Mouse (Mus musculus): ENCODE measurements around the gene Fbf1. TPM values are rescaled to one million over a fixed set of nuclear protein-coding genes. Genes with fewer than 3 reads are reported as not detected.
"Not testable (repeated sequence)": the region's sequence is repeated elsewhere in the genome, so short reads cannot be mapped to it uniquely, and the experiment has no call there.

Fbf1 gene
- polyA plus RNA-seq, 1 experiment from 2014 or later, result 32.1 TPM

DNA sequence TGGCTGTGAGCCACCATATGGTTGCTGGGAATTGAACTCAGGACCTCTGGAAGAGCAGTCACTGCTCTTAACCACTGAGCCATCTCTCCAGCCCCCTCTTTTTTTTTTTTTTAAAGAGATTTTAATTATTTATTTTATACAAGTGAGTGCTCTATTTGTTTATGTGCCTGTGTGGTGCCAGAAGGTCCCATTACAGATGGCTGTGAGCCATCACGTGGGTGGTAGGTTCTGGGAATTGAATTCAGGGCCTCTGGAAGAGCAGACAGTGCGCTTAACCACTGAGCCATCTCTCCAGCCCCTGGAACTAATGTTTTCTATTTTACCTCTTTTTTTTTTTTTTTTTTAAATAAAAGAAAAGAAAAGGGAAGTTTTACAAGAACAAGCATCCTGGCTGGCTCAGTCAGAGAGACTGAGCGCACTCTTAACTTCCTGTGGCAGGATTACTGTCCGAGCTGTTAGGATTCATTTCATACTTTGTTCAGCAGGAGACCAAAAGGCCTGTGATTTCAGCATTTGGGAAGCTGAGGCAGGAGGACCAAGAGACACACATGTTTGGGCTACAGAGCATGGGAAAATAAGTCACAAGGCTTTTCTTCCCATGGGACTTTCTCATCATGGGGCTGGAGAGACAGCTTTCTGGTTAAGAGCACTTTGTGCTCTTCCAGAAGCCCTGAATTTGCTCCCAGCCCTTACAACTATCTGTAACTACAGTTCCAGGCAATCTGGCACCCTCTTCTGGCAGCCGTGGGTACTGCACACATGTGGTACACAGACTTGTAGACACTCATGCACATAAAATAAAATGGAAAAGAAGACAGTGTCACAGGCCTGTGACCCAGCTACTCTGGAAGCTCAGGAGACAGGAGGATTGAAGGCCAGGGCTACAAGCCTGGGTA lies 71.5 kb downstream of the Fbf1 start:
- DNase-seq (ENCODE audit: low spot score) (peak; percentile 40), ATAC-seq (ENCODE audit: low FRiP score) (no peak)
- WGBS, result 90% methylated on average over 5 of the region's 5 CpGs

DNA sequence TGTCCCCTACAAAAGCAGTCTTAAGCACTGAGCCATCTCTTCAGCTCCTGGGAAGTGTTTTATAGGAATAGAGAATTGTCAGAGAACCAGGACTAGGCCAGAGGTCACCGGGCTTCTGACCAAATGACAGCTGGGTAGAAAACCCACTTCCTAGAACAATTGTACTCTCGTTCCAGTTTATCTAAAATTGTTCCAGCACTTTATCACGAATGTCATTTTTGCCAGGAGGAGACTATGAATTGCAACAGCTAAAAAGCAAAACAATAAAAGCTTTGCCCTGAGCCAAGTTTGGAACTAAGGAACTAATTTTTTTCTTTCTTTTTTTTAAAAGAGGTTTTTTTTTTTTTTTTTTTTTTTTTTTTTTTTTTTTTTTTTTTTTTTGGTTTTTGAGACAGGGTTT lies 72.4 kb downstream of the Fbf1 start:
- no peaks in the 10 kb centered on the region for H3K4me1 ChIP-seq (replicated peaks; ENCODE audit: control insufficient read depth, insufficient read depth, low read length)
- H3K4me3 ChIP-seq (ENCODE audit: low read depth, low read length), result no peak overlapping the region
- no peaks in the 10 kb centered on the region for H3K27me3 ChIP-seq (ENCODE audit: control insufficient read depth, insufficient read depth, low read length)
- no peaks in the 10 kb centered on the region for H3K36me3 ChIP-seq (ENCODE audit: control insufficient read depth, insufficient read depth, low read length)
- no peak overlapping the region for H3K4me2 ChIP-seq (replicated peaks; ENCODE audit: low read depth, low read length)
- H3K9ac ChIP-seq (ENCODE audit: low read depth, low read length), result no peak overlapping the region
- DNase-seq (ENCODE audit: low spot score), result no peak
- 77% methylated on average over 3 of the region's 3 CpGs for WGBS
- no peak for ATAC-seq (ENCODE audit: low FRiP score)
- no peaks in the 10 kb centered on the region for H3K9me3 ChIP-seq (ENCODE audit: control insufficient read depth, low read length)
- H3K27ac ChIP-seq (ENCODE audit: low read depth, low read length), result no peak overlapping the region

More for the DNA sequence above, 71.5 kb downstream of the Fbf1 start:
- H3K9me3 ChIP-seq (ENCODE audit: control insufficient read depth, low read length), result no peaks in the 10 kb centered on the region
- no peak overlapping the region for H3K4me3 ChIP-seq (ENCODE audit: low read depth, low read length)
- no peaks in the 10 kb centered on the region for H3K27me3 ChIP-seq (ENCODE audit: control insufficient read depth, insufficient read depth, low read length)
- H3K27ac ChIP-seq (ENCODE audit: low read depth, low read length), result no peak overlapping the region
- no peaks in the 10 kb centered on the region for H3K4me1 ChIP-seq (replicated peaks; ENCODE audit: control insufficient read depth, insufficient read depth, low read length)
- H3K9ac ChIP-seq (ENCODE audit: low read depth, low read length), result no peak overlapping the region
- no peak overlapping the region for H3K4me2 ChIP-seq (replicated peaks; ENCODE audit: low read depth, low read length)
- no peaks in the 10 kb centered on the region for H3K36me3 ChIP-seq (ENCODE audit: control insufficient read depth, insufficient read depth, low read length)

DNA sequence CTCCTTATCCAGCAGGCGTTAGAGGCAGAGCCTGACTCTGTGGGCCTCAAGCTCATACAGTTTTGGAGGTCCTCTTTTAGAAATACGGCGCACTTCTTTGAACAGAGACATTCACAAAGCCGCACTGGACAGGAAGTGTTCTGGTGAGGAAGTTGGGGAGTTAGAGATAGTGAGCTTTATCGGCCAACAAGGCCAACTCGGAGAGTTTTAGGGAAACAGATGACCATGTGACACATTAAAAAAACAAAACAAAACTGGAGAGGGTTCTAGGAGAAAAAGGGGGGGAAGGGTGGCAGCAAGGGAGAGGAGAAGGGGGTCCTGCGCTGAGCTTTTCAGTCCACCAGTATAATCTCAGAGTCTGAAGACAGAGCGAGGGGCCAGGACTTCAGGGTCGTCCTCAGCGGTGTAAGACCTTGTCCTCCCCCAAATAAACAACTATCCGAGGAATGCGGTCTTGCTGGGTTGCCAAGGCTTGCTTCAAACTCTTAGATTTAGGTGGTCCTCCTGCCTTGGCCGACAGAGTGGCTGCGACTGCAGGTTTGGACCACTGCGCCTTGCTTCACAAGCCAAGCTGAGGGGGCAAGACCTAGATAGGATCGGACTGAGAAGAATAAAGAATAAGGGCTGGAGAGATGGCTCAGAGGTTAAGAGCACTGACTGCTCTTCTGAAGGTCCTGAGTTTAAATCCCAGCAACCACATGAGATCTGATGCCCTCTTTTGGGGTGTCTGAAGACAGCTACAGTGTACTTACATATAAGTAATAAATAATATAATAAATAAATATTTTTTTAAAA lies 74.0 kb downstream of the Fbf1 start:
- DNase-seq (ENCODE audit: low spot score) (no peak), ATAC-seq (ENCODE audit: low FRiP score) (no peak)
- no peak overlapping the region for H3K9ac ChIP-seq (ENCODE audit: low read depth, low read length)
- no peak overlapping the region for H3K4me3 ChIP-seq (ENCODE audit: low read depth, low read length)
- H3K27ac ChIP-seq (ENCODE audit: low read depth, low read length), result no peak overlapping the region
- no peak overlapping the region for H3K4me2 ChIP-seq (replicated peaks; ENCODE audit: low read depth, low read length)
- no peaks in the 10 kb centered on the region for H3K4me1 ChIP-seq (replicated peaks; ENCODE audit: control insufficient read depth, insufficient read depth, low read length)
- no peaks in the 10 kb centered on the region for H3K9me3 ChIP-seq (ENCODE audit: control insufficient read depth, low read length)
- no peaks in the 10 kb centered on the region for H3K27me3 ChIP-seq (ENCODE audit: control insufficient read depth, insufficient read depth, low read length)
- 66% methylated on average over 16 of the region's 16 CpGs for WGBS
- no peaks in the 10 kb centered on the region for H3K36me3 ChIP-seq (ENCODE audit: control insufficient read depth, insufficient read depth, low read length)

DNA sequence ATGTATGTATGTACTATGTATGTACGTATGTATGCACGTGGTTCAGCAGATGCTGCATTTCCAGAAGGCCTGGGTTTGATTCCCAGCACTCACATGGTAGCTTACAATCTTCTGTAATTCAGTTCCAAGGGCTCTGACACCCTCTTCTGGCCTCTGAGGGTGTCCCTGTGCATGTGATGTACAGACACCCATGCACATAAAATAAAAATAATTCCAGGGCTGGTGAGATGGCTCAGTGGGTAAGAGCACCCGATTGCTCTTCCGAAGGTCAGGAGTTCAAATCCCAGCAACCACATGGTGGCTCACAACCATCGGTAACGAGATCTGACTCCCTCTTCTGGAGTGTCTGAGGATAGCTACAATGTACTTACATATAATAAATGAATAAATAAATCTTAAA lies 75.0 kb downstream of the Fbf1 start:
- WGBS, result 93% methylated on average over 6 of the region's 6 CpGs
- H3K4me1 ChIP-seq (replicated peaks; ENCODE audit: control insufficient read depth, insufficient read depth, low read length); ATAC-seq (ENCODE audit: low FRiP score); H3K9ac ChIP-seq (ENCODE audit: low read depth, low read length); DNase-seq (ENCODE audit: low spot score); H3K4me2 ChIP-seq (replicated peaks; ENCODE audit: low read depth, low read length); H3K27ac ChIP-seq (ENCODE audit: low read depth, low read length); H3K36me3 ChIP-seq (ENCODE audit: control insufficient read depth, insufficient read depth, low read length); H3K4me3 ChIP-seq (ENCODE audit: low read depth, low read length); H3K27me3 ChIP-seq (ENCODE audit: control insufficient read depth, insufficient read depth, low read length); H3K9me3 ChIP-seq (ENCODE audit: control insufficient read depth, low read length): not testable (repeated sequence)

Other genes starting within 250 kb of the Fbf1 start
- gene Sap30bp, start 234.9 kb downstream of the Fbf1 start, polyA plus RNA-seq (2014; fragmentation: Nextera tagmentation; extraction: Ambion mirVana), result 55.8 and 57.1 TPM in 2 replicates
- 16.0 and 19.9 TPM in 2 replicates for gene Recql5, start 234.7 kb downstream of the Fbf1 start, polyA plus RNA-seq (2014; fragmentation: Nextera tagmentation; extraction: Ambion mirVana)
- 0.36 and 0.82 TPM in 2 replicates for gene Itgb4, start 193.5 kb downstream of the Fbf1 start, polyA plus RNA-seq (2014; fragmentation: Nextera tagmentation; extraction: Ambion mirVana)
- 89.0 and 96.3 TPM in 2 replicates for gene Galk1, start 155.4 kb downstream of the Fbf1 start, polyA plus RNA-seq (2014; fragmentation: Nextera tagmentation; extraction: Ambion mirVana)
- gene H3f3b, start 140.2 kb downstream of the Fbf1 start, polyA plus RNA-seq (2014; fragmentation: Nextera tagmentation; extraction: Ambion mirVana), result 2,172 and 2,203 TPM in 2 replicates
- gene Unk, start 137.8 kb downstream of the Fbf1 start, polyA plus RNA-seq (2014; fragmentation: Nextera tagmentation; extraction: Ambion mirVana), result 25.8 and 26.9 TPM in 2 replicates
- gene Unc13d, start 90.2 kb downstream of the Fbf1 start, polyA plus RNA-seq (2014; fragmentation: Nextera tagmentation; extraction: Ambion mirVana), result 1.1 and 1.3 TPM in 2 replicates
- gene Wbp2, start 81.2 kb downstream of the Fbf1 start, polyA plus RNA-seq (2014; fragmentation: Nextera tagmentation; extraction: Ambion mirVana), result 85.4 and 88.6 TPM in 2 replicates
- gene Trim47, start 41.0 kb downstream of the Fbf1 start, polyA plus RNA-seq (2014; fragmentation: Nextera tagmentation; extraction: Ambion mirVana), result 3.0 TPM in 2 replicates
- gene Trim65, start 37.0 kb downstream of the Fbf1 start, polyA plus RNA-seq (2014; fragmentation: Nextera tagmentation; extraction: Ambion mirVana), result 1.4 and 2.5 TPM in 2 replicates
- 93.2 and 100 TPM in 2 replicates for gene Mrpl38, start 29.3 kb downstream of the Fbf1 start, polyA plus RNA-seq (2014; fragmentation: Nextera tagmentation; extraction: Ambion mirVana)
- 59.4 and 60.7 TPM in 2 replicates for gene Ten1, start 30.7 kb upstream of the Fbf1 start, polyA plus RNA-seq (2014; fragmentation: Nextera tagmentation; extraction: Ambion mirVana)
- gene Acox1, start 30.9 kb upstream of the Fbf1 start, polyA plus RNA-seq (2014; fragmentation: Nextera tagmentation; extraction: Ambion mirVana), result 31.7 and 36.3 TPM in 2 replicates
- gene Evpl, start 69.9 kb upstream of the Fbf1 start, polyA plus RNA-seq (2014; fragmentation: Nextera tagmentation; extraction: Ambion mirVana), result 0.49 and 0.52 TPM in 2 replicates
- 72.4 and 74.0 TPM in 2 replicates for gene Srp68, start 106.1 kb upstream of the Fbf1 start, polyA plus RNA-seq (2014; fragmentation: Nextera tagmentation; extraction: Ambion mirVana)
- gene Galr2, start 112.8 kb upstream of the Fbf1 start, polyA plus RNA-seq (2014; fragmentation: Nextera tagmentation; extraction: Ambion mirVana), result 0.42 and 0.54 TPM in 2 replicates
- gene Exoc7, start 139.1 kb upstream of the Fbf1 start, polyA plus RNA-seq (2014; fragmentation: Nextera tagmentation; extraction: Ambion mirVana), result 66.2 and 68.3 TPM in 2 replicates
- gene Foxj1, start 167.2 kb upstream of the Fbf1 start, polyA plus RNA-seq (2014; fragmentation: Nextera tagmentation; extraction: Ambion mirVana), result 10.0 and 10.1 TPM in 2 replicates
- gene Rnf157, start 244.9 kb upstream of the Fbf1 start, polyA plus RNA-seq (2014; fragmentation: Nextera tagmentation; extraction: Ambion mirVana), result 16.0 and 23.1 TPM in 2 replicates